Mouse (Mus musculus) megakaryocyte, embryonic 14.5 days (primary cell): Measurements from ENCODE around the gene Lrpap1.

Experiments used
- FLI1 ChIP-seq: IDR thresholded peaks from 2 replicates; pipeline ENCODE4 v1.6.1; 2012; ENCODE audit warnings: low read length, inconsistent platforms, mixed read lengths
- GATA1 ChIP-seq: IDR thresholded peaks from 3 replicates; pipeline ENCODE4 v1.6.1; 2012; ENCODE audit warnings: mixed read lengths, low read length, inconsistent platforms, borderline replicate concordance

DNA sequence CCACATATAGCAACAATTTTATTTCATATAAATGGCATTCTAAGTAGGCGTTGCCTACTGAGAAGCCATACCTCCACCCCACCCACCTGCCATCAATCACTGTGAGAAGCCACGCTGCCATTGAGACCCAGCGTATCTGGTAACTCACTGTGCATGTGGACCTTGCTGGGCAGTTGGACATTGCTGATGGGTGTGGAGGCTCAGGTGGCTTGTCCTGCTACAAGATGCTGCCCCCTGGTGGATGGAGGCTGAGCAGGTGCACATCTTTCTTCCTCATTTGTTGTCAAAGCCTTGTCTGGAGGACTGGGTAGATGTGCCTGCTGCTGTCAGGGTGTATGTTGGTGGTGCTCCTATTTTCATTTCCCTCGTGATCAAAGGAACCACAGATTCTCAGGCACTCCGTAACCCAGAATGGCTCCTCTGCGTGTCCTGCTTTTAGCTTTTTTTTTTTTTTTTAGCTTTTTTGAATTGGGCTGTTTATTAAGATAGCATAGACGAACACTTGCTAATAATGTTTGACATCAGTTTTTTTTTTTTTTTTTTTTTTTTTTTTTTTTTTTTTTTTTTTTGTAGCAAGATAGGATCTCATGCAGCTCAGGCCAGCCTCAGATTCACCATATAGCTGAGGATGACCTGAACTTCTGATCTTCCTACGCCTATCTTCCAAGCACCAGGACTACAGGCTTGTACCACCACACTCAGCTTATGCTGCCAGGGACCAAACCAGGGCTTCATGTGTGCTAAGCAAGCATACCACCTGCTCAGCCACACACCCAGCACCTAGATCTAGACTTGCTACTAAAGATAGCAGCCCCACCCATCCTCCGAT lies 16.6 kb downstream of the Lrpap1 start:
- no peak for TF ChIP-seq GATA1
- no peak for TF ChIP-seq FLI1
